Mouse (Mus musculus): ENCODE results near the gene 4930470P17Rik.

GRCm38 (mm10) chr2:170564995-170565394 is 36.8 kb downstream of the 4930470P17Rik start:
- TF ChIP-seq CTCF (IDR thresholded peaks at IDR 0.05; ENCODE audit: insufficient read depth, low read length) (no peak), POLR2A (IDR thresholded peaks at IDR 0.05; ENCODE audit: borderline replicate concordance, extremely low read depth, low read depth, low read length) (no peak)
